Mouse (Mus musculus): ENCODE measurements around the gene Glg1. TPM values are rescaled to one million over a fixed set of nuclear protein-coding genes. Genes with fewer than 3 reads are reported as not detected.

Glg1 gene
- total and polyA plus RNA-seq, 3 experiments = 13.8 to 32.2 (median 21.6) TPM

- no peak for TF ChIP-seq PAX5 (IDR thresholded peaks at IDR 0.05; ENCODE audit: low read length)
These were observed at the start of gene Glg1 (continued) for GRCm38 (mm10) chr8:111258631-111259407.

GRCm38 (mm10) chr8:111305031-111305730, 46.2 kb upstream of the Glg1 start:
- H3K36me3 ChIP-seq (replicated peaks in 1 of 2; ENCODE audit: control insufficient read depth in 1 of 2, insufficient read depth in 1 of 2, low read length in 1 of 2) = no peaks in the 10 kb centered on the region
- dilution Hi-C loops (cut with MboI; ENCODE audit: extremely low pct_ligation_motif_present, extremely low pct_unique_long_range_greater_than_20kb, low sequenced_read_pairs) (no loop called here), in situ Hi-C loops (cut with MboI; ENCODE audit: low pct_ligation_motif_present, low pct_unique_long_range_greater_than_20kb, low sequenced_read_pairs) (no loop called here)
- no peaks in the 10 kb centered on the region for H3K27me3 ChIP-seq (replicated peaks)
- H3K4me1 ChIP-seq (ENCODE audit: control insufficient read depth in 1 of 2, insufficient read depth in 2 of 2) = peaks cover 0 to 3% of the 10 kb centered on the region in 2 experiments; a peak in 1 of 4 replicates
- no peak overlapping the region for H3K4me2 ChIP-seq (ENCODE audit: insufficient read depth, low read depth, poor library complexity, severe bottlenecking)
- DNase-seq (ENCODE audit: extremely low read depth) = no peak
- no peaks in the 10 kb centered on the region for H3K79me2 ChIP-seq (replicated peaks; ENCODE audit: control insufficient read depth, extremely low read depth, insufficient read depth, poor library complexity, severe bottlenecking)
- no peak overlapping the region for H3K4me3 ChIP-seq (replicated peaks in 1 of 3; ENCODE audit: low read depth in 2 of 3, low read length in 2 of 3, poor library complexity in 1 of 3)
- TF ChIP-seq MXI1 (IDR thresholded peaks at IDR 0.05; ENCODE audit: low read depth, low read length) (no peak), NRF1 (IDR thresholded peaks at IDR 0.05; ENCODE audit: low read depth, low read length) (no peak), GABPA (IDR thresholded peaks at IDR 0.05; ENCODE audit: insufficient replicate concordance, low read depth, low read length) (no peak), RAD21 (IDR thresholded peaks at IDR 0.05; ENCODE audit: low read depth, low read length) (no peak), ZC3H11A (IDR thresholded peaks at IDR 0.05; ENCODE audit: low read depth, low read length) (no peak), SIN3A (IDR thresholded peaks at IDR 0.05; ENCODE audit: low read length) (no peak), NELFE (IDR thresholded peaks at IDR 0.05; ENCODE audit: low read depth, low read length) (no peak), MAZ (IDR thresholded peaks at IDR 0.05; ENCODE audit: low read depth, low read length) (no peak), BHLHE40 (IDR thresholded peaks at IDR 0.05; ENCODE audit: low read depth, low read length) (no peak), POLR2AphosphoS2 (IDR thresholded peaks at IDR 0.05; ENCODE audit: low read depth, low read length) (no peak), EP300 (IDR thresholded peaks at IDR 0.05; ENCODE audit: low read length) (no peak)
- no peak overlapping the region for H3K9ac ChIP-seq (ENCODE audit: insufficient read depth, low read depth)
- H3K9me3 ChIP-seq (replicated peaks; ENCODE audit: low read length) = no peaks in the 10 kb centered on the region
- no peak overlapping the region for H3K27ac ChIP-seq (ENCODE audit: insufficient read depth, low read depth)

GRCm38 (mm10) chr8:111304359-111304758, 45.3 kb upstream of the Glg1 start:
- Histone ChIP-seq H3K4me1 (ENCODE audit: control insufficient read depth in 1 of 2, insufficient read depth in 2 of 2) (peaks cover 0 to 3% of the 10 kb centered on the region in 2 experiments; a peak in 1 of 4 replicates), H3K4me2 (ENCODE audit: insufficient read depth, low read depth, poor library complexity, severe bottlenecking) (no peak overlapping the region), H3K27me3 (replicated peaks) (no peaks in the 10 kb centered on the region), H3K4me3 (replicated peaks in 1 of 3; ENCODE audit: low read depth in 2 of 3, low read length in 2 of 3, poor library complexity in 1 of 3) (no peak overlapping the region), H3K36me3 (replicated peaks in 1 of 2; ENCODE audit: control insufficient read depth in 1 of 2, insufficient read depth in 1 of 2, low read length in 1 of 2) (no peaks in the 10 kb centered on the region), H3K9ac (ENCODE audit: insufficient read depth, low read depth) (no peak overlapping the region), H3K27ac (ENCODE audit: insufficient read depth, low read depth) (no peak overlapping the region), H3K9me3 (replicated peaks; ENCODE audit: low read length) (no peaks in the 10 kb centered on the region), H3K79me2 (replicated peaks; ENCODE audit: control insufficient read depth, extremely low read depth, insufficient read depth, poor library complexity, severe bottlenecking) (peaks cover 5% of the 10 kb centered on the region)
- dilution Hi-C loops (cut with MboI; ENCODE audit: extremely low pct_ligation_motif_present, extremely low pct_unique_long_range_greater_than_20kb, low sequenced_read_pairs) (no loop called here), in situ Hi-C loops (cut with MboI; ENCODE audit: low pct_ligation_motif_present, low pct_unique_long_range_greater_than_20kb, low sequenced_read_pairs) (no loop called here)
- no peak for DNase-seq (ENCODE audit: extremely low read depth)
- TF ChIP-seq TCF12 (IDR thresholded peaks at IDR 0.05; ENCODE audit: low read depth, low read length) (no peak), HCFC1 (IDR thresholded peaks at IDR 0.05; ENCODE audit: low read depth, low read length) (no peak), SMC3 (IDR thresholded peaks at IDR 0.05; ENCODE audit: low read depth, low read length) (no peak), BHLHE40 (IDR thresholded peaks at IDR 0.05; ENCODE audit: low read depth, low read length) (no peak), E2F4 (IDR thresholded peaks at IDR 0.05; ENCODE audit: insufficient replicate concordance, low read depth, low read length) (no peak), JUND (conservative IDR thresholded peaks at IDR 0.05; ENCODE audit: low read depth, low read length) (no peak), USF1 (IDR thresholded peaks at IDR 0.05; ENCODE audit: low read depth, low read length) (no peak), CHD2 (IDR thresholded peaks at IDR 0.05; ENCODE audit: low read length) (no peak), CHD1 (IDR thresholded peaks at IDR 0.05; ENCODE audit: low read depth, low read length) (no peak), IRF4 (IDR thresholded peaks at IDR 0.05; ENCODE audit: low read depth, low read length) (no peak), MAX (IDR thresholded peaks at IDR 0.05; ENCODE audit: low read length) (no peak), ZKSCAN1 (IDR thresholded peaks at IDR 0.05; ENCODE audit: borderline replicate concordance, low read depth, low read length) (no peak), POLR2AphosphoS2 (IDR thresholded peaks at IDR 0.05; ENCODE audit: low read depth, low read length) (no peak), NRF1 (IDR thresholded peaks at IDR 0.05; ENCODE audit: low read depth, low read length) (no peak), RCOR1 (conservative IDR thresholded peaks at IDR 0.05; ENCODE audit: low read depth, low read length) (no peak), JUN (IDR thresholded peaks at IDR 0.05; ENCODE audit: insufficient read depth, low read depth, low read length) (no peak), UBTF (IDR thresholded peaks at IDR 0.05; ENCODE audit: low read depth, low read length) (no peak)
